Mouse (Mus musculus): ENCODE data around the gene Asic3. TPM values are rescaled to one million over a fixed set of nuclear protein-coding genes. Genes with fewer than 3 reads are reported as not detected.

Gene Asic3
- polyA plus RNA-seq (2015; fragmentation: Nextera tagmentation; extraction: Ambion mirVana) = 0.18 TPM in 1 of 2 replicates, not detected in the other

GRCm38 (mm10) chr5:24413042-24413693 lies at the start of gene Asic3:
Gene Asic3, plus strand, starts transcription at chr5:24413392.

GRCm38 (mm10) chr5:24364508-24364907 lies 48.7 kb upstream of the Asic3 start, which contains the start of gene Nos3:
Gene Nos3, plus strand, starts transcription at chr5:24364810.

GRCm38 (mm10) chr5:24391864-24392263 lies 21.3 kb upstream of the Asic3 start, which contains the start of gene Atg9b:
Gene Atg9b, minus strand, starts transcription at chr5:24392143.

DNA sequence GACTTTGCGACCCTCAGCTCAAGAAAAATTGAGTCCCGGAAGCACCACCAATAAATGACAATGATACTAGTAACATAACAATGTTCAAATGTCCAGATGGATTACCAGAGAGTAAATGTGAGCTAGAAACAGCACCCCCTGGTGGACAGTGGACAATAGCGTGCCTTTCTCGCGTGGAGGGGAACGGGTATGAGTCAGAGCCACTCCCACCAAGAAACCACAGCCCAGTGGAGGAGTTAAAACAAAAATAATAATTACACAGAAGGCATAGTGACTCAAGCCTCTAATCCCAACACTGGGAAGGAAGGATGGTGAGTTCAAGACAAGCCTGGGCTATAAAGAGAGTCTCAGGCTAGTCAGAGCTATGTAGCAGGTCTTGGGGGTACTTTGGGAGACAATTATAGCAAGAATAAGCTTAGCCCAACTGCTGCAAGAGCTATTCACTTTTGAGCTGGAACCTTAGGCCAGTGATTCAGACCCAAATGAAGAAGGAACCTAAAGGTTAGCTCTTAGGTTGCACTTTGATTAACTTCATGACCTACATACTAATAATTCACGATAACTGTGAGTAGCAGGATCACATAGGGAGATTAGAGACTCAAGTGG lies 19.7 kb upstream of the Asic3 start, which contains the start of gene Abcb8:
Gene Abcb8 (plus strand): TSS at position 272 of the 606 bp plus-strand sequence.

DNA sequence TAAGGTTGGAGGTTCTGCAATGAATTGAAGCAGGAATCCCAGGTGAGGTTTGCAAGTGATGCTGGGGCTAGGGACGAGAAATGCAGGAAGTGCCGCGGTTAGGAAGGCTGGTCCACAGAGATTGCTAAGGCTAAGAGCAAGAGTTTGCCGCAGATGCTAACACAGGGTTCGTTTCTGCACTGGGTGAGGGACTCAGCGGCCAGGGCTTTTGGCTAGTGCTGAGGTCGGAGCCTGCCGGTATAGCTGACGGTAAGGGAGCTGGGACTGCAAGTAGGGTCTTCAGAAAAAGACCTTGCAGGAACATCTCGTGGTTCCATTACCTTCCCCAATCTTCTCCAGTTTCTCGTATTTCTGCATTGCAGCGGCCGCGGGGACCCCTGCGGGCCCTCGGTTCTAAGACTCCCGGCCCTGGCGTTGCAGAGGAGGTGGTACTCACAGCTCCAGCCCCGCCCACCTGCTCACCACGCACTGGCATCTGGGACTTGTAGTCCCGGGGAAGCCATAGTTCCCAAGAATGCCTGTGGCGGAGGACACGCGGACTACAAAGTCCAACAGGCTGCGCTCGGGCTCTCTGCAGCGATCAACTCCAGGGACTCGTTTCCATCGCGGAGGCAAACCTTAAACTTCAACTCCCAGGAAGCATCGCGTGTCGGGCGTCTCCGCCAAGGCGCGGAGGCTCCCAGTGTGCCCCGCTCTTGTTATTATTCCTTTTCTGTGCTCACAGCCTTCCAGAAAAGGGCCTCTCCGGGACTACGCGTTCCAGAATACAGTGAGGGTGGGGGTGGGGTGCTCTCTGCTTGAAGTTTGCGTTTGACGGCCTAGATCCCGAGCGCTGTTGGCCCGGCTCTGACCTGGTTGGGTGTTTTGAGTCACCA lies 10.2 kb downstream of the Asic3 start, which contains the start of the genes Cdk5 and Slc4a2:
Gene Cdk5 (minus strand): TSS at position 402 of the 875 bp plus-strand sequence.
Gene Slc4a2 (plus strand): TSS at position 709 of the 875 bp plus-strand sequence.

DNA sequence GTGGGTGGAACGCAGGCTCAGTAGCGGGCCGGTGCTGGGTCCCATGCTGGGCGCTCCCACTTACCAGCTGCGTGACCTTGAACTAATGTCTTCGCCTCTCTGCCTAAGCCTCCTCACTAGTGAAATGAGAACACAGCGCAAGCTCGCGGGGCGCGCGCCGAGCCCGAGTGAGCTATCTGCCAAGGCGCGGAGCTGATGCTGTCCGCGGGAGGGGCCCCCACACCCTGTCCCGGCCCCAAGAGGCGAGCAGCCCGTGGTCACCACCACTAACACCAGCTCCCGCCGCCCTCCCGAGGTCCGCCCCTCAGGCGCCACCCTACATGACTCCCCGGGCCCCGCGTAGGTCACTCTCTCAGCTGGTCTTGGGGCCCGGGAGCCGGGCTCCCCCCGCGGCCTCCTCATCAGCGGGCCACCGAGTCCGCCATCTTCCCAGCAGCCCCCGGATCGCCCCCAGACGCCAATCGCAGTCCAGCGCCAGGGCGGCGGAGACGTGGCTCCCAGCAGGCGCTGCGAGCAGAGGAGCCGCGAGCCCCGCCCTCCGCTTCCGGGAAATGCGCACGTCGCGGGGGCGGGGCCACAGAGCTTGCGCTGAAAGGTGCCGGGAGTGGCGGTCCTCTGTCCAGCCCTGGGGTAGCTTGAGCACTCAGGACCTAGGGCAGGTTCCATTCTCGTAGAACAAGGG lies 31.7 kb downstream of the Asic3 start, which contains the start of gene Fastk:
Gene Fastk (minus strand): TSS at position 542 of the 682 bp plus-strand sequence.

DNA sequence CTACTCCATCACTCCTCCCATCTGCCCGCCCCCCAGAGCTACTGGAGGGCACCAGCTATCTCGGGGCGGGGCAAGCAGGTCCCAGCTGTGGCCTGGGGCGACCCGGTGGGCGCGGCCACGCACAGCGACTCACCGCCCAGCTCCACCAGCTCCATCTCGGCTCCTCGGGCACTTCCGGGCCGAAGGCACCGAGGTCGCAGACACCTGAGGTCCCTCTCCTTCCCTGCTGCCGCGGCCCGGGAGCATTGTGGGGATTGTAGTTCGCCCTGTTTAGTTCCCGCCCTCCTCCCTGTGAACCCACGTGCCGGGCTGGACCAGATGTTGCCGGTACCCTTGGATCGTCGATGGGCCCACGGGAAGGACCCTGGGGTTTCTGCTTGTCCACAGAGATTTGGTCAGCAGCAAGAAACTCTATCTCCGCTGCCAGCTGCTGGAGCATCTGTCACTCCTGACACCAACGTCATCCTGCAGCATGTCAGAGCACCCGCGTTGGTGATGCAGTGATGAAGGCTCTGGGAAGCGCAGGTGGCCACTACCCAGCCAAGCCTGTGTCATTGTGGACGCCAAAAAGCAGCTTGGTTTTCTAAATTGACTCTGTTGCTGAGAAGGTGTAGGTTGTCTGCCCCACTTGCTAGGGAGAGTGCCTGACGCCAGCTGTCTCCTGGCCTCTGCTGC lies 34.6 kb downstream of the Asic3 start, which contains the start of gene Tmub1:
Gene Tmub1 (minus strand): TSS at position 231 of the 675 bp plus-strand sequence.

GRCm38 (mm10) chr5:24452030-24452690 lies 39.0 kb downstream of the Asic3 start, which contains the start of gene Agap3:
Gene Agap3, plus strand, starts transcription at chr5:24452177.

Other genes starting within 250 kb of the Asic3 start
- 6.3 and 11.9 TPM in 2 replicates for gene Nupl2, start 248.4 kb upstream of the Asic3 start, polyA plus RNA-seq (2015; fragmentation: Nextera tagmentation; extraction: Ambion mirVana)
- 7.7 and 11.6 TPM in 2 replicates for gene Kcnh2, start 61.8 kb upstream of the Asic3 start, polyA plus RNA-seq (2015; fragmentation: Nextera tagmentation; extraction: Ambion mirVana)
- 2.4 and 3.8 TPM in 2 replicates for gene Nos3, start 48.6 kb upstream of the Asic3 start, polyA plus RNA-seq (2015; fragmentation: Nextera tagmentation; extraction: Ambion mirVana)
- gene Atg9b, start 21.2 kb upstream of the Asic3 start, polyA plus RNA-seq (2015; fragmentation: Nextera tagmentation; extraction: Ambion mirVana) = 0.52 and 0.80 TPM in 2 replicates
- gene Abcb8, start 19.7 kb upstream of the Asic3 start, polyA plus RNA-seq (2015; fragmentation: Nextera tagmentation; extraction: Ambion mirVana) = 23.5 and 43.7 TPM in 2 replicates
- gene Cdk5, start 10.1 kb downstream of the Asic3 start, polyA plus RNA-seq (2015; fragmentation: Nextera tagmentation; extraction: Ambion mirVana) = 45.8 and 46.7 TPM in 2 replicates
- 12.8 and 17.3 TPM in 2 replicates for gene Slc4a2, start 10.4 kb downstream of the Asic3 start, polyA plus RNA-seq (2015; fragmentation: Nextera tagmentation; extraction: Ambion mirVana)
- gene Fastk, start 31.9 kb downstream of the Asic3 start, polyA plus RNA-seq (2015; fragmentation: Nextera tagmentation; extraction: Ambion mirVana) = 61.0 and 77.2 TPM in 2 replicates
- gene Tmub1, start 34.5 kb downstream of the Asic3 start, polyA plus RNA-seq (2015; fragmentation: Nextera tagmentation; extraction: Ambion mirVana) = 16.0 and 18.8 TPM in 2 replicates
- gene Agap3, start 38.8 kb downstream of the Asic3 start, polyA plus RNA-seq (2015; fragmentation: Nextera tagmentation; extraction: Ambion mirVana) = 32.3 TPM in 2 replicates
- 0.05 TPM in 1 of 2 replicates, not detected in the other for gene Gbx1, start 113.8 kb downstream of the Asic3 start, polyA plus RNA-seq (2015; fragmentation: Nextera tagmentation; extraction: Ambion mirVana)
- gene Asb10, start 127.6 kb downstream of the Asic3 start, polyA plus RNA-seq (2015; fragmentation: Nextera tagmentation; extraction: Ambion mirVana) = 0.47 and 1.9 TPM in 2 replicates
- 0.06 TPM in 1 of 2 replicates, not detected in the other for gene 4931409K22Rik, start 143.4 kb downstream of the Asic3 start, polyA plus RNA-seq (2015; fragmentation: Nextera tagmentation; extraction: Ambion mirVana)
- 36.0 and 57.3 TPM in 2 replicates for gene Abcf2, start 164.1 kb downstream of the Asic3 start, polyA plus RNA-seq (2015; fragmentation: Nextera tagmentation; extraction: Ambion mirVana)
- gene Chpf2, start 173.3 kb downstream of the Asic3 start, polyA plus RNA-seq (2015; fragmentation: Nextera tagmentation; extraction: Ambion mirVana) = 21.4 and 39.4 TPM in 2 replicates
- gene Smarcd3, start 211.0 kb downstream of the Asic3 start, polyA plus RNA-seq (2015; fragmentation: Nextera tagmentation; extraction: Ambion mirVana) = 14.8 and 15.4 TPM in 2 replicates

All from adrenal gland, postnatal 0 days (tissue).